Mouse (Mus musculus): Measurements from ENCODE around the gene Ddi2.
A peak's percentile ranks its signal among the peaks of the same experiment; 100 is the strongest.

Ddi2 gene

DNA sequence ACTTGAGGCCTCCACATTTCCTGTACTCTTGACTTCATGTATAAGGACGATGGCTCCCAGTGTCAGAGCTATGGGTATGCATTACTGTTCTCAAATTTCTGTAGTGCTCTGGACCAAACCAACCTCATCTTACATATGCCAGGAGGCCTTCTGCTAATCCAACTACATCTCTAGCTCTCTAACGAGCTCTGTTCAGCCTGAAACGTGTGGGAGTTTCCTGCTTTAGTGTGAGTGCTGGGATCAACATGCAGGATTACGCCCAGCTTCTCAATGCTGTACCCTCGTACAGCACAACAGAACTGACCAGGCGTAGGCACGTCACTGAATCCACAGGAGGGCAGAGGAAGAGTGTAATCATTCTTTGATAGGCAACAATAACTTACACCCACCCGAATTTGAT, 36.7 kb downstream of the Ddi2 start:
- no peak for DNase-seq

GRCm38 (mm10) chr4:141686093-141686492, 37.1 kb downstream of the Ddi2 start:
- DNase-seq, result no peak

DNA sequence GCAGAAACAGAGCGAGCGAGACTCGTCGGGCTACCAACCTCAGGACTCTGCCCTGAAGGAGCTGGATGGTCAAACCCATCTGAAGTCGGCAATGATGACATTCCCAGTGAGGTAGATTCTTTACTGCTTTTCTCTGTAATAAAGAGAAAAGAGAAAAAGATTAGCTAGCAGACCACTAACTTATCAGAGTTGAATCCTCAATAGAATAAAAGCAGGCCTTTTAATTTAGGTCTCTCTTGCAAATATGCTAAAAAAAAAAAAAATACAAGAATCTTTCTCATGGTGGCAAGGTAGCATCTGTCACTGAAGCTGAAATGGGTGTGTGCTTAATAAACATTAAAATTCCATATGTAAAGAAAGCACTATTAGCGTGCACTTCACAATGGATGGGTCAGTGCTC, 37.7 kb downstream of the Ddi2 start, which contains the start of gene Rsc1a1:
TSS of gene Rsc1a1 (minus strand) at position 101 of the 400 bp plus-strand sequence.
- DNase-seq, result no peak

GRCm38 (mm10) chr4:141682706-141683230, 40.5 kb downstream of the Ddi2 start:
- no peak for DNase-seq

GRCm38 (mm10) chr4:141681767-141682166, 41.5 kb downstream of the Ddi2 start:
- DNase-seq, result no peak

GRCm38 (mm10) chr4:141680892-141681291, 42.3 kb downstream of the Ddi2 start:
- DNase-seq, result no peak

- DNase-seq, result no peak
These were observed 44.2 kb downstream of the Ddi2 start for GRCm38 (mm10) chr4:141679016-141679415.

- no peak for DNase-seq
These were observed 46.7 kb downstream of the Ddi2 start for GRCm38 (mm10) chr4:141676462-141676979.

- DNase-seq, result no peak
These were observed 50.9 kb downstream of the Ddi2 start for GRCm38 (mm10) chr4:141672325-141672724.

- DNase-seq, result no peak
These were observed 51.8 kb downstream of the Ddi2 start for GRCm38 (mm10) chr4:141671389-141671788.

DNA sequence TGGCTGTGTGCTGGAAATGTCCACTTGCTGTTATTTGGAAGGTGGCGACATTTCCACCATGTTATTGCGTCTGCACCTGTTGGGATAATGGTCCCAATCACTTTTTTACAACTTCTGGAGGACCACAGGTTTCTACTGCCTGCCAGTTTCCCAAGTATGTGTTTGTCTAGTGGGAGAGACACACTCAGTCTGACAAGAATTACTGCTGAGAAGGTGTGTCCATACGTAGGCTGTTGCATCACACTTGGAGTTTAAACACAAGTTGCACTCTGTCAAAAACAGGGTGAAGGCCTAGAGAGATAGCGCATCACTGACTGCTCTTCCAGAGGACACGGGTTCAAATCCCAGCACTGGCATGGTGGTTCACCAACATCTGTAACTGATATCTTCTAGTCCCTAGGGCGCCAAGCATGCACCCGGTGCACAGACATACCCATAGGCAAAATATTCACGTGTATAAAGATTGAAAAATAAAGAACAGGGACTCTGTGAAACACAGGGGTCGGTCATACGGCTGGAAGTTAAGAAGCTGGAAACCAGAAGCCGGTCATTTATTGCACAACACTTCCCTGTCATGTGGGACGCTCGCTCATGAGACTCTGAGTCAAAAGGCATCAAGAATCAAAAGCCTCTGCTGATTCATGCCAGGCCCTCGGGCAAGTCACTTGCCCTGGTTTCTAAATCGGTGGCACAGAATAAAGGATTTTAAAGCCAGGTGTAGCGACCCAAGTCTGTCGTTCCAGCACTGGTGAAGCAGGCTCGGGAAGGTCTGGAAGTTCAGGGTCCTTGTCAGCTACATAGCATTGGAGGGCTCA, 53.1 kb downstream of the Ddi2 start:
- DNase-seq, result no peak

DNA sequence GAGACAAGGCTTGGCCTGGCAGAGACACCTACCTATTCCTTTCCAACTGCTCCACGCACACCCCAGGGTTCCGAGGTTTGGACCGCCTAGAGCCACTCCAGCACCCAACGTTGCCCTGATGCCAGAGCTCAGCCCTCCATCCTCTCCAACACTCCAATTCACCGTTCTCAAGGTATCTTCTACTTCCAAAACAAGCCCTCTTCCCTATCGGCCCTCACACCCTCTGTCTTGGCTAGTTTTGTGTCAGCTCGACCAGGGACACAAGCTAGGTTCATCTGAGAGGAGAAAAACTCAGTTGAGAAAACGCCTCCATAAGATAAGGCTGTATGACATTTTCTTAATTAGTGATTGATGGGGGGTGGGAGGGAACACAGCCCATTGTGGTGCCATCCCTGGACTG, 58.4 kb downstream of the Ddi2 start, which contains the start of gene Plekhm2:
TSS of gene Plekhm2 (minus strand) at position 101 of the 400 bp plus-strand sequence.
- DNase-seq, result no peak

DNA sequence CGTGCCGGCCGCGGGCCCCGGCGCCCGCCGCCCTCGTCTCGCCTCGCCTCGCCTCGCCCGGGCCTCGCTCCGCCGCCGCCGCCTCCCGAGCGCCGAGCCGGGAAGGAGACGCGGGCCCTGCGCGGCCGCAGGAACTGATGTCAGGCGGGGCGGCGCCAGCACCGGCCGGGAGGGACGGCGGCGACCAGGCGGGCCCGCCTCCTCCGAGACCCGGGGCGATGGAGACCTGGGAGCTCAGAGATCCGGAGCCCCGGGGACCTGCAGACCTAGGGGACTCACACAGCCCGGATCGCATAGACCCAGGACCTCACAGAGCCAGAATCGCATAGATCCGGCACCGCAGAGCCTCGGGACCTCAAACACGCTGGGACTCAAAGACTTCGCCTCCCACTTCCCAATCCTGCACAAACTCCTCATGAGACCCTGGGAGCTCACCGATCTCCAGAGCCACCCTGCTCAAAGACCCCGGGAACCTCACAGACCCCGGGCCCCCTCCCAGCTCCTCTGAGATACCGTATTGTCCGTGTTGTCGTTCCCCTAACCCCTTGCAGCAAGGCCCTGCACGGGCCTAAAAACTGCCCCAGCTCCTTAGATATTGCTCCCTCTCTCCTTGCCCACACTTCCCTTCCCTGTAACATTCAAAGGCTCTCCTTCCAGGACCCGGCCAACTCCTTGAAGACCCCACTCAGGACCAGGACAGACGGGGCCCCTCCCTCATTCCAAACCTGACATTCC, 59.0 kb downstream of the Ddi2 start:
- peak; percentile 79 for DNase-seq

DNA sequence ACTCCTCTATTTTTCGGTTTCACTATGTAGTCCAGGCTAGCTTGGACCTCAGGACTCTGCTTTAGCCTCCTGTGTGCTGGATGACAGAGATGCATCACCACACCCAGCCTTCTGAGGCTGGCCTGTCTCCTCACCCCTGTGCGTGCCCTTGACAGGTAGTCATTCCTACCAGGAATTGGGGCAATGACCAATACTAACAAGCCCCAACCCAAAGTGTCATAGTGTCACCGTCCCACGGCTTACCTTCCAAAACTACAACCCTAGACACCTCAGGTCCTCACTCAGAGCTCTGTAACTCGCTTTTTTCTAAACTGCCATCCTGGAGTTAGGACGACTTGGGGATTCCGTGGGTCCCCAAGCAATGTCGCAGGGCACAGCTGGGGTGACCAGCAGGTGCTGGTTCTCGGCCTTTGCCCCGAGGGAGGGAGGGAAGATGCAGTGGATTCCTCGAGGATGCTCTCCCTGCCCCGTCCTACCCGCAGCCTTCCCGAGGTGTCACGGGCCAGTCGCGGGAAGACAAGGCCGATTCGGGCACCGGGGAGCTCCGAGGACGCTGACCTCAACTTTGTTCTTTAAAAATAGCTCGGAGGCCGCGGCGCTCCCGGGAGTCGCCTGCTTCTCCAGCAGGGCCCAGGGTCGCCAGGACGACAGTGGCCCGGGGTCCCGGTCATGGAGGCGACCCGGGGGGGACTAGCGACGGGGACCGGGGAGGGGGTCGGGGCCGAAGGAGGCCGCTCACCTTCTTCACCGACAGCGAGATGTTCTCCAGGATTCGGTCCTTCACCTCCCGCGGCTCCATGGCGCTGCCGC, 59.9 kb downstream of the Ddi2 start:
- DNase-seq, result no peak

- no peak for DNase-seq
These were observed 62.3 kb downstream of the Ddi2 start for GRCm38 (mm10) chr4:141660884-141661283.

GRCm38 (mm10) chr4:141659739-141660138, 63.5 kb downstream of the Ddi2 start:
- DNase-seq, result no peak

- no peak for DNase-seq
These were observed 64.3 kb downstream of the Ddi2 start for GRCm38 (mm10) chr4:141658846-141659484.

DNA sequence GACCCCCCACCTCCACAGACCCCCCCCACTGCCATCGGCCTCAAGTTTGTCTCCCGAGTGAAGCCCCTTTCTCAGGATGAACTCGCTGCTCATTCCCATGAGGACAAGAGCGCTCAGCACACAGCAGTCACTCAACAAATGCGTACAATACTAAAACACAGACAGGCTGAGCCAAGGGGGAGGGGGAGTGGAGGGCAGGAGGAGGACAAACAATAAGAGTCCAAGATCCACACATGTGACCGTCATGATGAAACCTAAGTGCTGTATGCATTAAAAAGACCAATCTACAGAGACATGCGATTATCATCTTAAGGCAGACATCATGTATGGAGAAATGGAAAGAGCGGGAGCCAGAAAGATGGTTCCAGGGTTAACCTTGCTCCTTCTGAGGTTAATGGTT, 66.3 kb downstream of the Ddi2 start:
- no peak for DNase-seq

DNA sequence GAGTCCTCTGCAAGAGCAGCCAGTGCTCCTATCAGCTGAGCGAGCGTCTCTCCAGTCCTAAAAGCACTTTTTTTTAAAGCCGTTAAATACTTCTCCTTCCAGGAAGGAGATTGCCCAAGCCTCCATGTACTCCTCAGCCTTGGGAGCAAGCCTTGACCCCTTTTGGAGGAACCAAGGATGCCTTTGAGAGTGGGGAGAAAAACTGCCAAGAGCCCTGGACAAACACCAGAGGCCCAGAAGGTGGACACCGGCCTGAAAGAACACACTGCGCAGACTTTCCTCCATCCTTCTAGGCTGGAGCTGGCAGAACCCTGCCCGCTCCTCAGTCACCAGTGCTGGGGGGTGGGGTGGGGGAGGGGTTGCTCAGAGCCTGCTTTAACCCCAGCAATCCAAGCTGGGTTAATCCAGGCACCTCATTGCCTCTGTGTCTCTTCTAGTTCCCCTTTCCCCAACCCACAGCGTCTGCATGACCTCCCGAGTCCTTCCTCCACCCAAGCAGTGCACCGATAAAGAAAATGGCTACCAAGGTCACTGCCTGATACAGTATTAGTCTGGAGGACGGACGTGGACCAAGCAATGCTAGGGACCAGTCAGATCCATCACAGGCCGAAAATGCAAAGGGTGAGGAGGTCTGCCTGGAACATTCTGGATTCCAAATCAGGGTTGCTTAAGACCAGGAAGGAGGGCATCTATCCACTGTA, 67.2 kb downstream of the Ddi2 start:
- DNase-seq, result peak; percentile 48

GRCm38 (mm10) chr4:141654509-141654908, 68.7 kb downstream of the Ddi2 start:
- no peak for DNase-seq

GRCm38 (mm10) chr4:141653813-141654212, 69.4 kb downstream of the Ddi2 start:
- no peak for DNase-seq
